Mouse (Mus musculus): Measurements from ENCODE around the gene Acads. TPM values are rescaled to one million over a fixed set of nuclear protein-coding genes. Genes with fewer than 3 reads are reported as not detected.
"Not testable (repeated sequence)": the region's sequence is repeated elsewhere in the genome, so short reads cannot be mapped to it uniquely, and the experiment has no call there.

Acads gene
- 105 and 117 TPM in 2 replicates for polyA plus RNA-seq (2015; fragmentation: Nextera tagmentation; extraction: Ambion mirVana)

DNA sequence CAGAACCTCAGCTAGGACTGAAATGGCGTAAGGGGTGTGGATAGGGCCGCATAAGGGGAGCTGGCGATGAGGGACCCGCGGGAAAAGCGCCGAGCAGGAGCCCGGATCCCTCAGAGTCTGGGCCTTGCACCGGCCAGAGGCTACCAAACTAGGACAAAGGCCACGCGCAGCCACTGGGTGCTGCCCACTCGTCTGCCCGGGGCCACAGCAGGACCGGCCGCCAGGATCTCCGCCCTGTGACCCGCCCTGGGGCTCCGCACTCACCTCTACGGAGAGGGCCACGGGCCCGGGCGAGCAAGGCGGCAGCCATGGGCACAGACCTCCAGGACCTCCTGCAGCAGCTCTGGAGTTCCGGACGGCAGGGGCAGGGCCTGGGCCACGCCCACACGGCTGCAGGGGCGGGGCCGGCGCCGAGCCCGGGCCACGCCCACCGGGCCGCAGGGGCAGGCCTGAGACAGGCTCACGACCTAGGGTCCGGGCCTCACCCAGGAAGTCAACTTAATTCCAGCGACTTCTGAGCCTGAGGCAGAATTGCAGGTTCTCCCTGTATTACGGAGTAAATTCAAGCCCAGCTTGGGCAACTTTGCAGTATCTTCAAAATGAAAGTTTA lies at the start of gene Acads:
Gene Acads (minus strand): TSS at position 386 of the 610 bp plus-strand sequence.
- peak within 1 kb of the TSS; percentile 66 for H3K27ac ChIP-seq
- 2% methylated on average over 39 of the region's 39 CpGs for WGBS
- H3K9ac ChIP-seq (ENCODE audit: low read depth, low read length): peak within 1 kb of the TSS; percentile 85
- H3K27me3 ChIP-seq (ENCODE audit: insufficient read depth, low read length): no peaks in the 10 kb centered on the region
- no peaks in the 10 kb centered on the region for H3K9me3 ChIP-seq (replicated peaks; ENCODE audit: low read length)
- TF ChIP-seq CTCF (IDR thresholded peaks at IDR 0.05; ENCODE audit: low read depth): no peak
- H3K4me3 ChIP-seq (replicated peaks; ENCODE audit: low read depth, low read length): peak within 1 kb of the TSS; percentile 59
- peak within 1 kb of the TSS; percentile 85 for H3K4me2 ChIP-seq (ENCODE audit: low read length)
- peak; percentile 86 for DNase-seq (ENCODE audit: low spot score)
- ATAC-seq (replicated peaks; ENCODE audit: low FRiP score, low read depth): peak; percentile 84
- no peaks in the 10 kb centered on the region for H3K4me1 ChIP-seq (replicated peaks; ENCODE audit: insufficient read depth, low read length)
- H3K36me3 ChIP-seq (ENCODE audit: insufficient read depth, low read length): peaks cover 8% of the 10 kb centered on the region; the same call in 1 of the 2 replicates

- no peak for DNase-seq (ENCODE audit: low spot score)
Measured at GRCm38 (mm10) chr5:115167396-115167795, 48.2 kb upstream of the Acads start.

GRCm38 (mm10) chr5:115166815-115167194 lies 47.7 kb upstream of the Acads start:
- no peak for TF ChIP-seq CTCF (IDR thresholded peaks at IDR 0.05; ENCODE audit: low read depth)
- WGBS: 62% methylated on average over 7 of the region's 7 CpGs
- H3K36me3 ChIP-seq (ENCODE audit: insufficient read depth, low read length): no peaks in the 10 kb centered on the region
- no peak overlapping the region for H3K4me3 ChIP-seq (replicated peaks; ENCODE audit: low read depth, low read length)
- no peaks in the 10 kb centered on the region for H3K9me3 ChIP-seq (replicated peaks; ENCODE audit: low read length)
- ATAC-seq (replicated peaks; ENCODE audit: low FRiP score, low read depth) (no peak), DNase-seq (ENCODE audit: low spot score) (no peak)
- no peak overlapping the region for H3K4me2 ChIP-seq (ENCODE audit: low read length)
- peaks cover 24% of the 10 kb centered on the region for H3K4me1 ChIP-seq (replicated peaks; ENCODE audit: insufficient read depth, low read length)
- H3K9ac ChIP-seq (ENCODE audit: low read depth, low read length): peak overlapping the region; percentile 1; the same call in 1 of the 2 replicates
- H3K27ac ChIP-seq: peak overlapping the region; percentile 81
- H3K27me3 ChIP-seq (ENCODE audit: insufficient read depth, low read length): no peaks in the 10 kb centered on the region

More at GRCm38 (mm10) chr5:115167396-115167795, 48.2 kb upstream of the Acads start:
- no peaks in the 10 kb centered on the region for H3K36me3 ChIP-seq (ENCODE audit: insufficient read depth, low read length)
- no peak for TF ChIP-seq CTCF (IDR thresholded peaks at IDR 0.05; ENCODE audit: low read depth)
- peak; percentile 29; the same call in 1 of the 2 replicates for ATAC-seq (replicated peaks; ENCODE audit: low FRiP score, low read depth)
- H3K27me3 ChIP-seq (ENCODE audit: insufficient read depth, low read length): no peaks in the 10 kb centered on the region
- peak overlapping the region; percentile 81 for H3K27ac ChIP-seq
- H3K9me3 ChIP-seq (replicated peaks; ENCODE audit: low read length): no peaks in the 10 kb centered on the region
- no peak overlapping the region for H3K4me2 ChIP-seq (ENCODE audit: low read length)
- 33% methylated on average over 6 of the region's 6 CpGs for WGBS
- peaks cover 24% of the 10 kb centered on the region for H3K4me1 ChIP-seq (replicated peaks; ENCODE audit: insufficient read depth, low read length)
- H3K9ac ChIP-seq (ENCODE audit: low read depth, low read length): no peak overlapping the region
- H3K4me3 ChIP-seq (replicated peaks; ENCODE audit: low read depth, low read length): no peak overlapping the region

DNA sequence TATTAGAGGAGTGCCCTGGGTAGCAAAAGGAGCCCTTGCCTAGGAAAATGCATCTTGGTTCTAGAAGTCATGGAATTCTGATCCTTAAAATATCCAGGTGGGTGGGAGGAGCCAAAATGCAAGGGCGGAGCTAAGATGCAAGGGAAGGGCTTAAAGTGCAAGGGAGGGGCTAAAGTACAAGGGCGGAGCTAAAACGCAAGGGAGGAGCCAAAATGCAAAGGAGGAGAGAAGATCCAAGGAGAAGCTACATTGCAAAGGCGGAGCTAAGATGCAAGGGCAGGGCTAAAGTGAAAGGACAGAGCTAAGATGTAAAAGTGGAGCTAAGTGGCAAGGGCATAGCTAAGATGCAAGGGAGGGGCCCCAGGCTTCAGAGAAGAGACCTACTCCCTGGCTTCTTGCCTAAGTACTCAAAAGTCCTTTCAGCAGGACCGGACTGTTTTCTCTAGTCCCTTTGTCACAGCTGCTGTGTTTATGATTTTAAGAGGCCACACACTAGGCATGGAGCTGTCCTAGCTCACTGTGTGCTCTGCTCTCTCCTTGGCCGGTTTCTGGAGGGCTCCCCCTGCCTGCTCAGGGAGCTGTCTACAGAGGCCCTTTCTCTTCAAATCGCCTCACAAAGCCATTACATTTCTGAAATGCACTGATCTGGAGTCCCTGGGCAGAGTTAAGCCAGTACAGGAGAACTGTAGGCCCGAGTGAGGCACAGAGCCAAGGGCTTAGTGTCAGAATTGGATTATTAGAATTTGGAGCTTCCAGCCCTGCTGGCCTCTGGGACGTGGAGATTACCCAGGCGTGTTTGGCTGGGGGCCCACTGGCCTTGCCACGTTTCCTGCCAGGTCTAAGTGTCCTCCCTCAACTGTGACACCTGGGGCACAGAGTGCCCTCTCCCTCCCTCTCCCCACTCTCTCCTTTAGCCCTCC lies 47.0 kb upstream of the Acads start:
- peak; percentile 68 for DNase-seq (ENCODE audit: low spot score)
- peak overlapping the region; percentile 1; the same call in 1 of the 2 replicates for H3K9ac ChIP-seq (ENCODE audit: low read depth, low read length)
- 0 out of 2 replicates have a peak, but pooled peaks have one; percentile 34 for ATAC-seq (replicated peaks; ENCODE audit: low FRiP score, low read depth)

DNA sequence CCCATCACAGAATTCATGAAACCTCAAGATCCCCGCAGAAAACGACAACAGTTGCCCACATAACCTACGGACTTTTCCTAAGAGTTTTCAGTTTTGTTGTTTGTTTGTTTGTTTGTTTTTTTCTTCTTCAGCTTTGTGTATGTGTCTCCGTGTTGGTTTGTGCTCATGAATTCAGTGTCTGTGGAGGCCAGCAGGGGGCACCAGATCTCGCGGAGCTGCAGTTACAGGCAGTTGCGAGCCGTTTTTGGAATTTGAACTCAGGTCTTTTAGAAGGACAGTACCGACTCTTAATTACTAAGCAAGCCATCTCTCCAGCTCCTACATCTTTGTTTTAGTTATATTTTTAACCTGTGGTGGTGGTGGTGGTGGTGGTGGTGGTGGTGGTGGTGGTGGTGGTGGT lies 46.2 kb upstream of the Acads start:
- ATAC-seq (replicated peaks; ENCODE audit: low FRiP score, low read depth): no peak
- Histone ChIP-seq H3K9me3 (replicated peaks; ENCODE audit: low read length) (no peaks in the 10 kb centered on the region), H3K4me2 (ENCODE audit: low read length) (no peak overlapping the region), H3K4me3 (replicated peaks; ENCODE audit: low read depth, low read length) (no peak overlapping the region), H3K27me3 (ENCODE audit: insufficient read depth, low read length) (no peaks in the 10 kb centered on the region), H3K4me1 (replicated peaks; ENCODE audit: insufficient read depth, low read length) (peaks cover 35% of the 10 kb centered on the region), H3K9ac (ENCODE audit: low read depth, low read length) (no peak overlapping the region), H3K27ac (no peak overlapping the region), H3K36me3 (ENCODE audit: insufficient read depth, low read length) (no peaks in the 10 kb centered on the region)
- TF ChIP-seq CTCF (IDR thresholded peaks at IDR 0.05; ENCODE audit: low read depth): peak; percentile 61
- no peak for DNase-seq (ENCODE audit: low spot score)
- 66% methylated on average over 9 of the region's 9 CpGs for WGBS

More for the DNA sequence above, 47.0 kb upstream of the Acads start:
- no peak overlapping the region for H3K4me3 ChIP-seq (replicated peaks; ENCODE audit: low read depth, low read length)
- no peaks in the 10 kb centered on the region for H3K9me3 ChIP-seq (replicated peaks; ENCODE audit: low read length)
- peaks cover 28% of the 10 kb centered on the region for H3K4me1 ChIP-seq (replicated peaks; ENCODE audit: insufficient read depth, low read length)
- 52% methylated on average over 11 of the region's 11 CpGs for WGBS
- TF ChIP-seq CTCF (IDR thresholded peaks at IDR 0.05; ENCODE audit: low read depth): peak; percentile 51
- peak overlapping the region; percentile 81 for H3K27ac ChIP-seq
- H3K4me2 ChIP-seq (ENCODE audit: low read length): no peak overlapping the region
- H3K27me3 ChIP-seq (ENCODE audit: insufficient read depth, low read length): no peaks in the 10 kb centered on the region
- H3K36me3 ChIP-seq (ENCODE audit: insufficient read depth, low read length): no peaks in the 10 kb centered on the region

GRCm38 (mm10) chr5:115164446-115164845 lies 45.3 kb upstream of the Acads start:
- H3K4me3 ChIP-seq (replicated peaks; ENCODE audit: low read depth, low read length); H3K4me2 ChIP-seq (ENCODE audit: low read length); H3K36me3 ChIP-seq (ENCODE audit: insufficient read depth, low read length); H3K9ac ChIP-seq (ENCODE audit: low read depth, low read length); H3K9me3 ChIP-seq (replicated peaks; ENCODE audit: low read length); H3K27me3 ChIP-seq (ENCODE audit: insufficient read depth, low read length); DNase-seq (ENCODE audit: low spot score); ATAC-seq (replicated peaks; ENCODE audit: low FRiP score, low read depth); H3K27ac ChIP-seq: not testable (repeated sequence)
- H3K4me1 ChIP-seq (replicated peaks; ENCODE audit: insufficient read depth, low read length): peaks cover 35% of the 10 kb centered on the region
- WGBS: 65% methylated on average over 4 of the region's 4 CpGs

Data from kidney, postnatal 0 days (tissue).